Mouse (Mus musculus) left cerebral cortex, adult 9 months (tissue): ENCODE results near the gene Mlst8.
"Not testable (repeated sequence)": the region's sequence is repeated elsewhere in the genome, so short reads cannot be mapped to it uniquely, and the experiment has no call there.

ENCODE experiments used
- DNase-seq, 2 experiments: peaks; one replicate each; pipeline ENCODE4 v3.0.0; 2022; ENCODE audit warnings: low spot score in 2 of 2

Mlst8 gene

DNA sequence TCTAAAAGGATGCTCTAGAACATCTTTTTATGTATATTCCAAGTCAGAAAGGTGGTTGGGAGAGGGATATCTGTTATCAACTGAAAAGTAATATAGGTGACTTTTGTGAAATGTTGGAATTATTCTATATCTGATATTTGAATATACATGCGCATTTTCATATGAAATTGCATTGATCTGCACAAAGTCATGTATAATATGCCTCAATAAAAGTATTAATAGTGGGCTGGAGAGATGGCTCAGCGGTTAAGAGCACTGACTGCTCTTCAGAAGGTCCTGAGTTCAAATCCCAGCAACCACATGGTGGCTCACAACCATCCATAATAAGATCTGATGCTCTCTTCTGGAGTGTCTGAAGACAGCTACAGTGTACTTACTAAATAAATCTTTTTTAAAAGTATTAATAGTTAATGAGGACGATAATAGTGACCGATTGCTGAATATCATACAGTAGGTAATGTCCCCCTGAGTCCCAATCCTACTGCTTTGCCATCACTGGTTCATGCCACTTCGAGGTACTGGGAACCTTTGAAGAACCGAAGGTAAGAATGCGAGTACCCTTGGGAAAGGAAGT, 9.5 kb downstream of the Mlst8 start:
- no peak for DNase-seq

DNA sequence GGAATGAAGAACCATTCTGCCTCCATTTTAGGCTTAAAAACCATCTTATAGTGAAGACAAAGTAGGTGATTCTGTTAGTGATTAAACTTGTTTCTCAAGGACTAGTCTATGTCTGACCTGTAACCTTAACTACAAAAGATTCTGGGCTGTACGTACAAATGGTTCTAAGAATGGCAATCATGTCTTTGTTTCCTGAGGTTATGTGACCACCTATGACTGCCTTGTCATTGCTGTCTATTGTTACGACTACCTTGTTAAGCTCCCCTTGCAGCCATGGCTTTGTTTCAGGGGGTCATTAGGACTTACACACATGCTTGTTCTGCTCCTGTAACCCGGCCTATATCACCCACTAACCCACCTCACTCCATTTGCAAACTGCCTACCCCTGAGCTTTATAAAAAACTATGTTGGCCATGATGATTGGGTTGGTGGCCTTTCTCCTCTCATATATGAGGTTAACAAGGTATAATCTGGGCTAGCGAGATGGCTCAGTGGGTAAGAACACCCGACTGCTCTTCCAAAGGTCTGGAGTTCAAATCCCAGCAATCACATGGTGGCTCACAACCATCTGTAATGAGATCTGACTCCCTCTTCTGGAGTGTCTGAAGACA, 10.1 kb downstream of the Mlst8 start:
- no peak for DNase-seq

DNA sequence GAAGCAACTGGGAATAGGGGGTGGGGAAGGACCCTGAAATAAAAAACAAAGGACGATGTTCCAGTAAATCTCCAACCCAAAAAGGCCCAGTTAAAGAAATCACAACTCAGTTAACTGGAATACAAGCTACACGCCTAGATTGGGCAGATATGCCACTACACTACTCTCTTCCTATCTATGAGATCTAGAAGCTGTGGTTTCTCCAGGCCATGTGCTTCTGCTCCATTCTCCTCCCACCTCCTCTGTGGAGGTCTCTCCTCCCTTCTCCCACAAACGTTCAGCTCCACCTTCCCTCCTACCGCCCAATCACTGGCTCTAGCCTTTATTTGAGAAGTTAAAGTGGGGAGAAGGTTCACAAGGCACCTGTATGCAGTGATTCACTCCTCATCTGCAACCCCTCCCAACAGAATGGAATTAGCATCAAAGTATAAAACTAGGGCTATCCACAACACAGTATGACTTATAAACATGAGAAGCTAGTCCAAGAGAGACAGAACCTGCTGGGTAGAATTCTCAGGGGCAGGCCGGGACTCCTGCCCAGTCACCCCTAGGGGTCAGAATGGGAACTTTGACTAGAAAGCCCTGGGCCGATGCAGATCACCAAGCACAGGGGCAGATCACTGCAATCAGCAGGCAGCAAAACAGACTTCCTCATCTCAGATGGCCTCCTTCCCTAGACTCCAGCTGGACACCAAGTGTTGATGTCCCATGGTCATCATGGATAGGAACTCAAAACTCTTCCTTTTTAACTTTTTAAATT, 15.3 kb downstream of the Mlst8 start:
- DNase-seq, result no peak

DNA sequence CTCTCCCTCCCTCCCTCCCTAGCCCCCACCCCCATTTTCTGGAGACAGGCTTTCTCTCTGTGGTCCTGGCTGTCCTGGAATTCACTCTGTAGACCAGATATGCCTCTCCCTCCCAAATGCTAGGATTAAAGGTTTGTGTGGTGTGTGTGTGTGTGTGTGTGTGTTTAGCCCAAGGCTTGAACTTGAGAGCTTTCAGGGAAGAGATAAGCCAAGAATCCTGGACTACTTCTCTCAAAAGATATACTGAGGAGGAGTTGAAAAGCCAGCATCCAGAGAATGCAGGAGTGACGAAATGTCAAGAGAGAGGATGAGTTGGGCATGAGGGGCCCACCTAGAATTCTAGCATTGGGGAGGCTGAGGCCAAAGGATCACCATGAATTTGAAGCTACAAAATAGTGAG, 15.9 kb downstream of the Mlst8 start:
- no peak for DNase-seq

DNA sequence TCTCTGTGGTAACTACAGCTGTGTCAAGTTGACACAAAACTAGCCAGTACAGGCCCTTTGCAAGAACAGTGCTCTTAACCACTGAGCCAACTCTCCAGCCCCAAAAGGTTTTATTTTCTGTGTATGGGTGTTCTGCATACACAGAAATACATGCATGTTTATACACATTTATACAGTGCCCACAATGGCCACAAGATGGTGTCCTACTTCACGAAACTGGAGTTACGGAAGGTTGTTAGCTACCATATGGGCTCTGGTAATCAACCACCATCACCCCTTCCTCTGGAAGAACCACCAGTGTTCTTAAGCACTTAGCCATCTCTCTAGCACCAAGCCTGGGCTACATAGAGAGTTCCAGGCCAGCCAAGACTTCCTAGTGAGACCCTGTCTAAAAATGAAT, 17.3 kb downstream of the Mlst8 start:
- DNase-seq, result no peak

DNA sequence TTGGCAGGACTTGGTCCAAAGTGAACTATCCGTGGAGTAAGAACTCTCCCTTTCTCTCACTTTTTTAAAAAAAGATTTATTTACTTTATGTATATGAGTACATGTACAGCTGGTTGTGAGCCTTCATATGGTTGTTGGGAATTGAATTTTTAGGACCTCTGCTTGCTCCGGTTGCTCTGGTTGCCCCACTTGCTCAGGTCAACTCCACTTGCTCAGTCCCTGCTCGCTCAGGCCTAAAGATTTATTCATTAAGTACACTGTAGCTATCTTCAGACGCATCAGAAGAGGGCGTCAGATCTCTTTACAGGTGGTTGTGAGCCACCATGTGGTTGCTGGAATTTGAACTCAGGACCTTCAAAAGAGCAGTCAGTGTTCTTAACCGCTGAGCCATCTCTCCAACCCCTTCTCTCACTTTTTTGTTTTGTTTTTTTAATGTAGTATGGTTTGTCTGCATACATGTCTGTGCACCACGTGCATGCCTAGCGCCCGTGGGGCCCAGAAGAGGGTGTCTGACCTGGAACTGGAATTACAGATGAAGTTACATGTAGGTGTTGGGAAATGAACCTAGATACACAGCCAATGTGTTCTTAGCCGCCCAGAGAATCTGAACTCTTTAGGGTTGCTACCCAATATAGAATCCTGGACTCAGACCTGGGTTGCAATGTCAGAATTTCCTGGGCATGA, 23.2 kb downstream of the Mlst8 start:
- not testable (repeated sequence) for DNase-seq

DNA sequence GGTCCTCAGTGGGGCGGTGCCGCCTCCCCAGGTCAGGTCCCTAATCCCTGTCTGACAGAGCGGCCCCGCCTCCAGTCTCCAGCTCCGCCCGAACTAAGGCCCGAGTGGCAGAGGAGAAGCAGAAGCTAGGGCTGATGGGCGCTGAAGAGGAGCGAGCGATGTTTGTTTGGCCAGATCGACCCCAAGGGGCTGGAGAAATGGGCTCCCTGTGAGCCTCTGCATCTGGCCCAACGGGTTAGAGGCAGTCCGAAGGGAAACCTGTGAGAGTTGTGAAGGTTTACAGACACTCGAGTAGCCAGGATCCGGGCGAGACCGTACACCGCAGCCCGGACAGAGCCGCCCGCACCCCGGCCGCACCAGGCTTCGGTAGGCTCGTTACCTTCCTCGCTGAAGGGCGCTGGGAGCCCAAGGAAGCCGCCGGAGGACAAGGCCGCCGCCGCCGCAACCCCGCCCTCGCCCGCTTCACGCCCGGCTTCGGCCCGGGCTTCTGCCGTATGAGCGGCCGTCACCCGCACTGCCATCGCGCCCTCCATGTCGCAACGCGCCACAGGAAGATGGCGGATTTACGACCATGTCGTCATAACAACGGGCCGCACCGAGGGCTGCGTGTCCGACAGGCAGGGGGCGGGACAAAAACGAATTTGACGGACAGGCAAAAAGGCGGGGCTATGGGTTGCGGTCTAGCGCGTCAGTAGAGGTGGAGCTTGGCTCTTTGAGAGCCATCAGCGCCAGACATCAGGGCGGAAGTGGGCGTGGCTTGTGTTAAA, 23.9 kb downstream of the Mlst8 start:
- peak; percentile 98 to 99 for DNase-seq

DNA sequence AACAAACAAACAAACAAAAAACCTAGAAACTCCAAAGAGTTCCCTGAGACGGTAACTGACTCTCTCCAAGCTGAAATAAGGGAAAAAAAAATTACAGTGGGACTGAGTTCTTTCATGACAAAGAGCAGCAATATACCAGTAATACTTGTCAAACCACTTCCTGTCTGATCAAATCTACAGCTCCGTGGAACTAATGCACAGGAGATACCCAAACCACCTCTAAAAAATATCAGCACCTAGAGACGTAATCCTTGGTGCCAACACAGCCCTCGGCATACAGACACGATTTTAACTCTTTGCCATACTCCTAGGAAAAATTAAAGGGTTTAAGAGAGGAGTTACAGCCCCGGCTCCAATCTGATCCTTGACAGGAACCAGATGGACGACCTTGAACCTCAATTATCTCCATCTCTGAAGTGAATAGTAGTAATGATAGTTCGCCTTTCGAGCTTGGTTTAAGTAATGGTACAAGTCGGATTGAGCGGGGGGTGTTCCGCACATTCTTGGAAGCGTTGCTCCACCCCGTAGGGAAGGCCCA, 24.6 kb downstream of the Mlst8 start:
- DNase-seq, result no peak

DNA sequence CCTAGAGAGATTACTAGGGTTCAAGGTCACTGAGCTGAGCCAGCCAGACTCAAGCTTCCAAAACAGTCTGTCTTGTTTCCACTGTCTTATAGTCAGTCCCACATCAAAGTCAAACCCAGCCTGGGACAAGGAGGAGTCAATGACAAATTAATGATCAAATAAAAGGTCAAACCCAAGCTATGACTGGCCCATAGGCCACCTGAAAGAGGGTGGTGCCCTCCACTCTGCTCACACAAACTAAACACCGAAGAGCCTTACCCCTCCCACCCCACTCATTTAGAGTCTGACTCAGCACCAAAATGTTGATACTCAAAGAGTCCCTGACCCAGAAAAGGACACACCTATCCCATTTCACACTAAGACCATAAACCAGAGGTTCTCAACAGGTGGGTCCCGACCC, 25.5 kb downstream of the Mlst8 start:
- no peak for DNase-seq

DNA sequence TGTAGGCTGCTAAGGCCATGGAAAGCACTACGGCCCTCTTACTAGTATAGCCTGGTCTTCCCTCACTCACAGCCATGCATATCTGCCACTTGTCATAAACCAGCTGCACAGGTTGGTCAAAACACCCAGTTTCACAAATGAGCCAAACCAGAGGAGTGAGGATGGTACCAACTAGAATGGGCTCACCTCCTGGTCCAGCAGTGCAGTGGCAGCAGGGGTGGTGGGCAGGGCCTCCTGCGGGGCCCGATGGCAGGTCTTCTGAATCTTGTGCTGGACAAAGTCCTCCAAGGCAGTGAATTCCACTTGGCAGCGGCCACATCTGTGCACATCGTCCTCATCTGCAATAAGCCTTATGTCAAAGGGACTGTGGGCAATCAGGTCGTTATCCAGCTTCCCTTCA, 27.7 kb downstream of the Mlst8 start:
- DNase-seq, result no peak

DNA sequence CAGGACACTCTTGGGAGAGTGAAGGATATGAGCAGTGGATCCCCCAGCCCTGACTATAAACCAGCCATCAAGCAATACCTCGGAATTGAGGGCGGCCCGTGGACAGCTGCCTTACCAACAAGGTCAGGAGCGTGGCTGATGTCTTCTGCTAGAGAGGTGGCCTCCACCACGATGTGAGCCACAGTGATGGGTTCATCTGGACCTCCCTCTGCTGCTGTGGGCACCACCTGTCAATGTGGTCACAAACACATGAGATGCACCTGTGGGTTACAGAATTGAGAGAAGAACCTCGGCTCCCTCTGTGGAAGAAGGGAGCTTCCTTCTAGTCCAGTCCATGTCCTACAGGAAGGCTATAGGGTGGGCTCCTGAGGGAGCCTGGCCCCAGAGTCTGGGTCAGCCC, 29.4 kb downstream of the Mlst8 start:
- DNase-seq, result no peak

DNA sequence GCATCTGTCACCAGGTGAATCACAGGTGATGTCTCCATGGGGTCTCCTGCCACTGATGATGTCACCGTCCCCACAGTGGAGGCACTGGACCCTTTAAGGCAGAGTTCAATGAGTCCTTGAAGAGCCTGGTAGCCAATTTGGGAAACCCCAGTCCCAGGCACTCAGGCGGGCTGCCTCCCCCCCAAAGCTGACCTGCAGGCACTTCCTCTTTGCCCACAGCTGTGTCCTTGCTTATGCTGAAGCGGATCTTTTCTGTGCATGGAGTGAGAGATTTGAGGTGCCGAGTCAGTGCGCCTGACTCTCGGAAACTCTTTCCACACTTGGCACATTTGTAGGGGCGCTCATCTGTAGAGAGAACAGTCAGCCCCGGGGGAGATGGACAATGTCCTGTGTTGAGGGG, 32.3 kb downstream of the Mlst8 start:
- no peak for DNase-seq

DNA sequence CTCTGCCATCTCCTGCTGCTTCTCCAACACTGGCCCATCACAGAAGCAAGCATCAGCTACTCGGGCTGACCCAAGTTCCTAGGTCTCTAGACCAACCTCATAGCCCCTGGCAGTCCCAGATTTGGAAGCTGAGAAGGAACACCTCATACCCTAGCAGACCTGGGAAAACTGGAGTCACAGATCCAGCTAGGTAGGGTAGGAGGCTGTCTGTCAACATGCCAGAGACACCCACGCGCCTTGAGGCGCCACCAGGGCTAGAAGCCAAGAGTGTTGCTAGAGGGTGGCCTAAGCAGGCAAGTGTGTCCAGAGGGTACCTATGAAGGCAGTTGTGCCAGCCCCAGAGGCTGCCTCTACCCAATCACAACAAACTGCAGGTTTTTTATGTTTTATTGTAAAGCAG, 35.5 kb downstream of the Mlst8 start:
- peak in 1 of 2 experiments; percentile 72 for DNase-seq

DNA sequence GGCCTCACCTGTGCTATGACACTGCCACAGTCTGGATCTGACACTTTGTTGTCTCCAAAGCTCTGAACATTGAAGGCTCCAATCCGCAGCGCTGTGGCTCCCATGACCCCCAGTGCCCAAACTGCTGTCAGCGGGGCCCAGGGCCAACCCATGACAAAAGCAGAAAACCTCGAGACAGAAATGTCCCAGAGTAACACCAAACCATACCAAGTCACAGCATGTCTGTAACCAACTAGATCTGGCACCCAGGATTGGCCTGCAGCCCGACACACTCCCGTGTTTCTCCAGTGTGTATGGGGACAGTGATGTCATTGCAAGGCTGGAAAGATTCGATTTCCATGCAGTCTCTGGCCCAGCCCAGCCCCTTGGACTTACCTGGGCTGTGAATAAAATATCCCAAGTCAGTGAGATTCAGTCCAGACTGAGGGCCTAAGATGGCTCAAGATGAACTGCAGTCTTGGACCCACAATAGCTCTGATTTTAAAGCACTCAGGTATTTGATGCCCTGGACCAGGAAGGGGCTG, 36.2 kb downstream of the Mlst8 start, which contains the start of gene Dnase1l2:
Dnase1l2 (minus strand) TSS at position 474 of the 524 bp plus-strand sequence.
- no peak for DNase-seq

DNA sequence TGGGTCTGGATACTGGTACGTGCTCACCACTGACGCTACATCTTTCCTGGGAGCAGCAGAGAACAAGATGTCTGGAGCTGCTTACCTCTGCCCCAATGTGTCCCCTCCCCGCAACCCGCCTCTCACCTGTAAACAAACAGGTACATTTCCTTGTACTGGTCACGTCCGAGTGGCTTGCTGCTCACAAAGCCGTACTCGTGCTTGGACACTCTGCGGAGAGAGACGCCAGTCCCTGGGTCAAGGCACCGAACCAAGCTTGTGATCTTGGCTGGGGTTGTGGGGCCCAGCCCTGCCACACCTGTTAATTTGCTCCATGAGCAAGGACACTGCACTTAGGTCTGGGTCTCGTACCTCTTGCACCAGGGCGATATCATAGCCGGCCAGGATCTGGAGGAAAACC, 36.8 kb downstream of the Mlst8 start:
- no peak for DNase-seq

DNA sequence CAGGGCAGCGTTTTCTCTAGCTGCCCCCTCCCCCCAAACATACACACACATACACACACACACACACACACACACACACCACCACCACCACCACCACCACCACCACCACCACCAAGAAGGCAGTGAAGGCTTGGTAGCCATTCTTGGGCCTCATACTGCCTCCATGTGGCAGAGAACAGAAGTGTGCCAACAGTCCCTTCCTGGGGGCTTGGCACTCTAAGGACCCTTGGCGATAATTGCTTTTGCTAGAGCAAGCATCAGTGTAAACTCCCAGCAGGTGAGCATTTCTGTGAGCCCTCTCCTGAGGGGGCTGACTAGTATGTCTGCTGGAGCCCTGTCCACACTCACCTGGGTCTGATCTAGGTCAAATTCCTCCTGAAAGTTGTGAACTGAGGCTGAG, 37.7 kb downstream of the Mlst8 start:
- DNase-seq, result no peak

DNA sequence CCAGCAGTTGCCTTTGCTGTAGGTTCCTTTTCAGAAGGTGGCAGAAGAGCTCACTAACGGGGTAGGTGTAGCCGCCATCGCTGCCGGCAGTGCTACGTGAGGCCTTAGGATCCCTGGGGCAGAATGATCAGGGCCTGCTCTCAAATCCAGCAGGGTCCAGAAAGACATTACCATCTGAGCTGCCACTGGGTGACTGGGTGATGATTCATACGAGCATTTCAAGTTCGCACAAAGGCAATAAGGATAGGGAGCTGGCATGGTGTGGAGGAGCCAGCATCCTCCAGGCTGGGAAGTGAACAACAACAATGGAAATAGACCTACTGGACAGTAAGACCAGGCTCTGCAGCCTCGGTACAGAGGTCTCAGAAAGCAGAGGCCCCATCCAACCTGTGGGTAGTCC, 38.5 kb downstream of the Mlst8 start:
- no peak for DNase-seq

DNA sequence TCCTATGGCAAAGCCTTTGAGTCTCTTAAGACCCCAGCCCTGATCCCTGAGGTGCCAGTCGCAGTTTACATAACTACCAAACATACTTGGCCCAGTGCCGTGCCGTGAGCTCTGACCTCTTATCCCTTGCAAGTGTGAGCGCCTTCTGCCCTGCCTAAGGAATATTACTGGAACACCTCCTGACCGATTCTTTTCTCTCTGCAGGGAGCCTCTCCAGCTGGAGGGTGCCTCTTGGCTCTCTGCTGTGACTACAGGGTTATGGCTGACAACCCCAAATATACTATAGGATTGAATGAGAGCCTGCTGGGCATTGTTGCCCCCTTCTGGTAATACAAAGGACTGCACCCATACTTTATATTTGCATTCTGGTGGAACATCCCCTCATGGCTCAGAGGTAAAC, 41.9 kb downstream of the Mlst8 start:
- peak in 1 of 2 experiments; percentile 49 for DNase-seq

DNA sequence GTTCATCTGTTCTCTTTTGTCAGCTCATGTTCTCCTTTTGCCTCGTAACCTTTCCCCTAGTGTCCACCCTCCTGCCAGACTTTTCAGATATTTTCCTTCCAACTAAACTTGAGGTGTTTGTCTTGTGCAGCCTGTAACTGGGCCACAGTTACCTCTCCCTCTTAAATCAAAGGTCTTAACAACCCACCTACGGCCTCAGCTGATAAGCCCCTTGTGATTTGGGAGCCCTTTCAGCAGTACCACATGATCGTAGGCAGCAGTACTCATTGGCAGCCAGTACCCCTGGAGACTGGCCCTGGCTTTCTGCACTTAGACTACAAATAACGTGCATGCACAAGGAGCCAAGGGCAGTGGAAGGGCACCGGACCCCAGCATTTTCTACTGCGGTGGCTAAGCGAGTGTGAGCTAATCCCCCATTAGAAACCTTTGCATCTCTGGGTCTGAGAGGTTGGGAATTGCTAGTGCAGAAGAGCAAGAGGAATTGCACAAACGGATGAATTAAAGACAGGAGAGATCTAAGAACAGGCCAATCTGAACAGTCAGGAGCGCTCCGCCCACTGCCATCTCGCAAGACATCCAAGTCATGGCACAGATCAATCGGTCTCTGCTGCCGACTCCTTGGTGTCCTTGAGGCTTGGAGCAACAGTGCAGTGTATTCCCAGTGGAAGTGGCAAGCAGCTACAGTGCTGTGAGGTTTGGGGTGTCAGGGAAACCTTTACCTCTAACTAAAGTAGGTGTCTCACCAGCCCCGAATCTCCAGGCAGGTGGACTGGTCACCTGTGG, 49.5 kb downstream of the Mlst8 start:
- no peak for DNase-seq

DNA sequence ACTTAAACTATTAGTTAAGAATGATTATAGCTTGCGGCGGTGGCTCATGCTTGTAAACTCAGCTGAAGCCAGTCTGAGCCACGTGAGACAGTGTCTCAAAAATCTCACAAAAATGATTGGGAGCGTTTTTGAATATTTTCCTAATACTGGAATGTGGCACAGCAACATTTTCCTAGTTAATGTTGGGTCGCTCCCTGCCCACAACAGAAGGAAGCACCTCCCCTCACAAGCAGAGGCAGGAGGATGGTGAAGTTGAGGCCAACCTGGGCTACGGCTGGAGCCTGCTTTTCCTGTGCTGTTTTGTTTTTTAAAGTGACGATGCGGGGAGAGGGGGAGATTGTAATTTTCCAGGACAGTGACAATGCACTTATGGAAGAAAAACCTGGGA, 51.7 kb downstream of the Mlst8 start:
- no peak for DNase-seq
